Mouse (Mus musculus): Measurements from ENCODE around the gene Samd4b. TPM values are rescaled to one million over a fixed set of nuclear protein-coding genes. Genes with fewer than 3 reads are reported as not detected.

The Samd4b gene
- total RNA-seq, 1 experiment = 30.3 TPM

GRCm38 (mm10) chr7:28467213-28467751 lies 130.7 kb downstream of the Samd4b start:
- no peaks in the 10 kb centered on the region for H3K9me3 ChIP-seq (ENCODE audit: control insufficient read depth, insufficient read depth, low read depth, low read length)
- no peak overlapping the region for H3K27ac ChIP-seq (ENCODE audit: insufficient read depth, low read depth, low read length, poor library complexity, severe bottlenecking)
- in situ Hi-C loops (cut with MboI; ENCODE audit: low sequenced_read_pairs in 2 of 2, unreplicated experiment in 2 of 2) = no loop called here
- peak overlapping the region; percentile 49 for H3K9ac ChIP-seq (ENCODE audit: insufficient read depth, low read depth, low read length, poor library complexity, severe bottlenecking)
- peaks cover 1% of the 10 kb centered on the region; the same call in 1 of the 2 replicates for H3K36me3 ChIP-seq (ENCODE audit: control insufficient read depth, insufficient read depth, low read length, poor library complexity, severe bottlenecking)
- no peak for TF ChIP-seq CHD2 (IDR thresholded peaks at IDR 0.05; ENCODE audit: low read depth, low read length)
- TF ChIP-seq ZNF384 (IDR thresholded peaks at IDR 0.05; ENCODE audit: low read depth, low read length) = no peak
- TF ChIP-seq ZC3H11A (IDR thresholded peaks at IDR 0.05; ENCODE audit: borderline replicate concordance, low read depth, low read length) = no peak
- TF ChIP-seq HCFC1 (IDR thresholded peaks at IDR 0.05; ENCODE audit: borderline replicate concordance, insufficient read depth, low read length) = no peak
- TF ChIP-seq MAFK (IDR thresholded peaks at IDR 0.05; ENCODE audit: insufficient read depth, low read depth, low read length) = no peak
- peak overlapping the region; percentile 65 to 73 for H3K4me3 ChIP-seq (ENCODE audit: insufficient read depth in 1 of 2, low read depth in 1 of 2, low read length in 2 of 2, poor library complexity in 1 of 2, severe bottlenecking in 1 of 2)
- peaks cover 0 to 12% of the 10 kb centered on the region in 2 experiments; a peak in 3 of 4 replicates for H3K4me1 ChIP-seq (ENCODE audit: control insufficient read depth in 2 of 2, insufficient read depth in 2 of 2, low read length in 2 of 2, poor library complexity in 1 of 2)
- no peak for DNase-seq (ENCODE audit: low read depth, low spot score)

GRCm38 (mm10) chr7:28466721-28467212 lies 131.2 kb downstream of the Samd4b start:
- TF ChIP-seq HCFC1 (IDR thresholded peaks at IDR 0.05; ENCODE audit: borderline replicate concordance, insufficient read depth, low read length) (no peak), ZC3H11A (IDR thresholded peaks at IDR 0.05; ENCODE audit: borderline replicate concordance, low read depth, low read length) (no peak), MAFK (IDR thresholded peaks at IDR 0.05; ENCODE audit: insufficient read depth, low read depth, low read length) (no peak), ZNF384 (IDR thresholded peaks at IDR 0.05; ENCODE audit: low read depth, low read length) (no peak), CHD2 (IDR thresholded peaks at IDR 0.05; ENCODE audit: low read depth, low read length) (no peak)
- H3K9me3 ChIP-seq (ENCODE audit: control insufficient read depth, insufficient read depth, low read depth, low read length) = no peaks in the 10 kb centered on the region
- in situ Hi-C loops (cut with MboI; ENCODE audit: low sequenced_read_pairs in 2 of 2, unreplicated experiment in 2 of 2) = no loop called here
- H3K4me3 ChIP-seq (ENCODE audit: insufficient read depth in 1 of 2, low read depth in 1 of 2, low read length in 2 of 2, poor library complexity in 1 of 2, severe bottlenecking in 1 of 2) = peak overlapping the region; percentile 65 to 73
- peak overlapping the region; percentile 49 for H3K9ac ChIP-seq (ENCODE audit: insufficient read depth, low read depth, low read length, poor library complexity, severe bottlenecking)
- no peak overlapping the region for H3K27ac ChIP-seq (ENCODE audit: insufficient read depth, low read depth, low read length, poor library complexity, severe bottlenecking)
- H3K36me3 ChIP-seq (ENCODE audit: control insufficient read depth, insufficient read depth, low read length, poor library complexity, severe bottlenecking) = peaks cover 2% of the 10 kb centered on the region; the same call in 1 of the 2 replicates
- peaks cover 0 to 12% of the 10 kb centered on the region in 2 experiments; a peak in 3 of 4 replicates for H3K4me1 ChIP-seq (ENCODE audit: control insufficient read depth in 2 of 2, insufficient read depth in 2 of 2, low read length in 2 of 2, poor library complexity in 1 of 2)
- DNase-seq (ENCODE audit: low read depth, low spot score) = no peak

GRCm38 (mm10) chr7:28464416-28465212 lies 133.3 kb downstream of the Samd4b start:
- Histone ChIP-seq H3K9ac (ENCODE audit: insufficient read depth, low read depth, low read length, poor library complexity, severe bottlenecking) (no peak overlapping the region), H3K4me1 (ENCODE audit: control insufficient read depth in 2 of 2, insufficient read depth in 2 of 2, low read length in 2 of 2, poor library complexity in 1 of 2) (peaks cover 0 to 12% of the 10 kb centered on the region in 2 experiments; a peak in 3 of 4 replicates), H3K9me3 (ENCODE audit: control insufficient read depth, insufficient read depth, low read depth, low read length) (no peaks in the 10 kb centered on the region), H3K27ac (ENCODE audit: insufficient read depth, low read depth, low read length, poor library complexity, severe bottlenecking) (no peak overlapping the region), H3K4me3 (ENCODE audit: insufficient read depth in 1 of 2, low read depth in 1 of 2, low read length in 2 of 2, poor library complexity in 1 of 2, severe bottlenecking in 1 of 2) (peak overlapping the region in 1 of 2 experiments; percentile 25; a peak in 2 of 4 replicates), H3K36me3 (ENCODE audit: control insufficient read depth, insufficient read depth, low read length, poor library complexity, severe bottlenecking) (peaks cover 6% of the 10 kb centered on the region; the same call in 1 of the 2 replicates)
- DNase-seq (ENCODE audit: low read depth, low spot score) = no peak
- TF ChIP-seq HCFC1 (IDR thresholded peaks at IDR 0.05; ENCODE audit: borderline replicate concordance, insufficient read depth, low read length) (no peak), ZC3H11A (IDR thresholded peaks at IDR 0.05; ENCODE audit: borderline replicate concordance, low read depth, low read length) (no peak), ZNF384 (IDR thresholded peaks at IDR 0.05; ENCODE audit: low read depth, low read length) (no peak), CHD2 (IDR thresholded peaks at IDR 0.05; ENCODE audit: low read depth, low read length) (peak; percentile 84)
- in situ Hi-C loops (cut with MboI; ENCODE audit: low sequenced_read_pairs in 2 of 2, unreplicated experiment in 2 of 2) = no loop called here

GRCm38 (mm10) chr7:28462769-28463168 lies 135.2 kb downstream of the Samd4b start:
- H3K36me3 ChIP-seq (ENCODE audit: control insufficient read depth, insufficient read depth, low read length, poor library complexity, severe bottlenecking) = peaks cover 13% of the 10 kb centered on the region; the same call in 1 of the 2 replicates
- TF ChIP-seq MAFK (IDR thresholded peaks at IDR 0.05; ENCODE audit: insufficient read depth, low read depth, low read length) (no peak), CHD2 (IDR thresholded peaks at IDR 0.05; ENCODE audit: low read depth, low read length) (no peak), ZNF384 (IDR thresholded peaks at IDR 0.05; ENCODE audit: low read depth, low read length) (no peak), ZC3H11A (IDR thresholded peaks at IDR 0.05; ENCODE audit: borderline replicate concordance, low read depth, low read length) (no peak), HCFC1 (IDR thresholded peaks at IDR 0.05; ENCODE audit: borderline replicate concordance, insufficient read depth, low read length) (no peak)

More at GRCm38 (mm10) chr7:28462769-28463168, 135.2 kb downstream of the Samd4b start:
- no peak overlapping the region for H3K4me3 ChIP-seq (ENCODE audit: insufficient read depth in 1 of 2, low read depth in 1 of 2, low read length in 2 of 2, poor library complexity in 1 of 2, severe bottlenecking in 1 of 2)
- in situ Hi-C loops (cut with MboI; ENCODE audit: low sequenced_read_pairs in 2 of 2, unreplicated experiment in 2 of 2) = no loop called here
- peaks cover 0 to 13% of the 10 kb centered on the region in 2 experiments; a peak in 3 of 4 replicates for H3K4me1 ChIP-seq (ENCODE audit: control insufficient read depth in 2 of 2, insufficient read depth in 2 of 2, low read length in 2 of 2, poor library complexity in 1 of 2)
- no peak overlapping the region for H3K27ac ChIP-seq (ENCODE audit: insufficient read depth, low read depth, low read length, poor library complexity, severe bottlenecking)
- H3K9ac ChIP-seq (ENCODE audit: insufficient read depth, low read depth, low read length, poor library complexity, severe bottlenecking) = no peak overlapping the region
- H3K9me3 ChIP-seq (ENCODE audit: control insufficient read depth, insufficient read depth, low read depth, low read length) = no peaks in the 10 kb centered on the region
- no peak for DNase-seq (ENCODE audit: low read depth, low spot score)
